Mouse (Mus musculus) myocyte (in vitro differentiated cells): Measurements from ENCODE around the gene Dph7.

Source experiments
- E2F4 ChIP-seq: IDR thresholded peaks from one replicate; pipeline ENCODE4 v1.6.1; 2011; ENCODE audit warnings: mild to moderate bottlenecking, control low read depth, moderate library complexity; ENCODE audit not compliant: insufficient read depth
- MAX ChIP-seq: IDR thresholded peaks from one replicate; pipeline ENCODE4 v1.6.1; 2011; ENCODE audit warnings: low read depth, mild to moderate bottlenecking, control low read depth
- MYOD1 ChIP-seq, 3 experiments: IDR thresholded peaks; one replicate each; pipeline ENCODE4 v1.6.1; 2011; ENCODE audit warnings: control low read depth in 2 of 3, low read depth in 2 of 3, mild to moderate bottlenecking in 2 of 3, moderate library complexity in 1 of 3; ENCODE audit not compliant: insufficient read length in 2 of 3, control insufficient read depth in 1 of 3
- MYOG ChIP-seq, 3 experiments: IDR thresholded peaks; one replicate each; pipeline ENCODE4 v1.6.1; 2011; ENCODE audit warnings: control low read depth in 2 of 3, low read depth in 2 of 3, mild to moderate bottlenecking in 2 of 3; ENCODE audit not compliant: insufficient read length in 2 of 3, control insufficient read depth in 1 of 3, insufficient read depth in 1 of 3
- POLR2A ChIP-seq: IDR thresholded peaks from one replicate; pipeline ENCODE4 v1.6.1; 2011; ENCODE audit warnings: low read depth, mild to moderate bottlenecking, control low read depth, moderate library complexity; ENCODE audit not compliant: insufficient read length
- POLR2AphosphoS2 ChIP-seq: IDR thresholded peaks from one replicate; pipeline ENCODE4 v1.6.1; 2011; ENCODE audit warnings: low read depth, control low read depth; ENCODE audit not compliant: insufficient read length
- TCF12 ChIP-seq: IDR thresholded peaks from one replicate; pipeline ENCODE4 v1.6.1; 2011; ENCODE audit warnings: mild to moderate bottlenecking, control low read depth; ENCODE audit not compliant: poor library complexity, insufficient read depth, severe bottlenecking
- TCF3 ChIP-seq: IDR thresholded peaks from one replicate; pipeline ENCODE4 v1.6.1; 2011; ENCODE audit warnings: low read depth, control low read depth; ENCODE audit not compliant: insufficient read length
- USF1 ChIP-seq: IDR thresholded peaks from one replicate; pipeline ENCODE4 v1.6.1; 2011; ENCODE audit warnings: low read depth, mild to moderate bottlenecking, control low read depth, moderate library complexity

GRCm38 (mm10) chr2:24996471-24996870 is 34.3 kb downstream of the Dph7 start:
- TF ChIP-seq POLR2A (no peak), USF1 (no peak), E2F4 (no peak), TCF12 (no peak), MAX (no peak), MYOD1 (IDR thresholded peaks at IDR 0.05; ENCODE audit: control insufficient read depth in 1 of 3, insufficient read length in 2 of 3, low read depth in 2 of 3) (no peak), POLR2AphosphoS2 (no peak), TCF3 (no peak), MYOG (IDR thresholded peaks at IDR 0.05; ENCODE audit: control insufficient read depth in 1 of 3, insufficient read depth in 1 of 3, insufficient read length in 2 of 3, low read depth in 2 of 3) (no peak)
